Mouse (Mus musculus): ENCODE measurements at regions not wholly inside any gene's neighbourhood (a gene's known extent, or its start where the extent isn't known, plus 50 kb on each side); places are given as distances from the start of the nearest gene placed in this dataset.

DNA sequence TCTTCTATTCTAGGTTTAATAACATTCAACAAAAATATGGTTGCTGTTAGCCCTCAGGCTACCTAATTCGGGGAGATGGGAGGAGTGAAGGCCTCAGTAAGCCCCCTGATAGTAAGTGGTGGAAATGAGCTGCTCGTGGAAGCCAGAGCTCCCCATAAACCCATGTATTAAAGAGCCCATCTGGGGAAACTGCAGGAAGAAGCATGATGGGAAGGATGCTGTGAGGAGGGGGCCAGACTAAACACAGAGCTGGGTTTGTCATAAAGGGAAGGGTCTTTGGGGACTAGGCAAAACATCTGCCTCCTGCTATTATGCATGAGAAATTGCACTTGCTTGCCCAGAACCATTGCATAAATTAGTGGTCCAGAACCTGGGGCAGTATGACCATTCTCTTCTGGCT, 369.3 kb downstream of the Tns1 start:
- Histone ChIP-seq H3K27me3 (ENCODE audit: control insufficient read depth, insufficient read depth, low read length) (no peaks in the 10 kb centered on the region), H3K36me3 (ENCODE audit: control insufficient read depth, insufficient read depth, low read length) (no peaks in the 10 kb centered on the region), H3K27ac (ENCODE audit: low read depth, low read length) (no peak overlapping the region), H3K9ac (replicated peaks; ENCODE audit: low read depth, low read length) (no peak overlapping the region), H3K4me3 (ENCODE audit: low read depth, low read length) (no peak overlapping the region), H3K4me2 (ENCODE audit: low read depth, low read length) (no peak overlapping the region), H3K4me1 (ENCODE audit: control insufficient read depth, insufficient read depth, low read length) (no peaks in the 10 kb centered on the region), H3K9me3 (ENCODE audit: control insufficient read depth, low read length) (no peaks in the 10 kb centered on the region)
- ATAC-seq (ENCODE audit: low read depth) = peak; percentile 65
- 35% methylated on average over 2 of the region's 2 CpGs for WGBS

DNA sequence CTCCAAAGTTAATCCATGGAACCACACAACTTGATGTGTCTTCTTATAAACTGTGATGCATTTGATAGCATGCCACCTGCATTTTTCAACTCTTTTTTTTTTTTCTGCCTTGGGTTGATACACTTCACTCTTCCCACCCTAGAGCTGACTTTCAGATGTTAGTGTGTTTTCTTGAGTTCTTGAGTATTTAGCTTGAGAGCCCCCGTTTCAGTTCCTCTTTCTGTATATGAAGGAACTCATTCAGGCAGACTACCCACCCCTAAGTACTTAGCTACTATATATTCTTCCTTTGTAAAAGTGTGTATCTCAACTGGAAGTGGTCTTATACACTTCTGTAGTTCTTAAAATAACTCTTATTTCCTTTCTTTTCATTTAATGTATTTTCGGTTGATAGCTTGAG, 371.1 kb downstream of the Tns1 start:
- Histone ChIP-seq H3K36me3 (ENCODE audit: control insufficient read depth, insufficient read depth, low read length) (no peaks in the 10 kb centered on the region), H3K9ac (replicated peaks; ENCODE audit: low read depth, low read length) (no peak overlapping the region), H3K4me3 (ENCODE audit: low read depth, low read length) (no peak overlapping the region), H3K9me3 (ENCODE audit: control insufficient read depth, low read length) (no peaks in the 10 kb centered on the region), H3K27me3 (ENCODE audit: control insufficient read depth, insufficient read depth, low read length) (no peaks in the 10 kb centered on the region), H3K4me2 (ENCODE audit: low read depth, low read length) (no peak overlapping the region), H3K27ac (ENCODE audit: low read depth, low read length) (no peak overlapping the region), H3K4me1 (ENCODE audit: control insufficient read depth, insufficient read depth, low read length) (no peaks in the 10 kb centered on the region)
- ATAC-seq (ENCODE audit: low read depth) = no peak
- WGBS = 91% methylated on average over 2 of the region's 2 CpGs

DNA sequence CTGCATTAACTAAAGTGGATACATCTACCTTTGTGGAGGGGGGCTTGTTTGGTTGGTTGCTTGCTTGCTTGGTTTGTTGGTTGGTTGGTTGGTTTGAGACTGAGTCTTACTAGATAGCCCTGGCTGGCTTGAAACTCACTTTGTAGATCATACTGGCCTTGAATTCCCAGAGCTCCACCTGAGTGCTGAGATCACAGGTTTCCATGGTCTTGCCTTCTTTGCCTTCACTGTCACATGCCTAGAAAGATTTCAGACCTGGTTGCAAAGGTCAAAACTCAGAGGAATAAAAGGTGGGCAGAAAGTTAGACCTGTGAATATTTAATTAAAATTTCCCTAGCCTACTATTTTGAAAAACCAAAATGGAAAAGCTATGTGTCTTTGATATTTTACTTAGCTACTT, 375.5 kb downstream of the Tns1 start:
- Histone ChIP-seq H3K4me2 (ENCODE audit: low read depth, low read length) (no peak overlapping the region), H3K4me3 (ENCODE audit: low read depth, low read length) (no peak overlapping the region), H3K4me1 (ENCODE audit: control insufficient read depth, insufficient read depth, low read length) (peaks cover 2% of the 10 kb centered on the region; the same call in 1 of the 2 replicates), H3K9me3 (ENCODE audit: control insufficient read depth, low read length) (no peaks in the 10 kb centered on the region), H3K27ac (ENCODE audit: low read depth, low read length) (no peak overlapping the region), H3K27me3 (ENCODE audit: control insufficient read depth, insufficient read depth, low read length) (no peaks in the 10 kb centered on the region), H3K9ac (replicated peaks; ENCODE audit: low read depth, low read length) (no peak overlapping the region), H3K36me3 (ENCODE audit: control insufficient read depth, insufficient read depth, low read length) (no peaks in the 10 kb centered on the region)
- ATAC-seq (ENCODE audit: low read depth) = no peak

DNA sequence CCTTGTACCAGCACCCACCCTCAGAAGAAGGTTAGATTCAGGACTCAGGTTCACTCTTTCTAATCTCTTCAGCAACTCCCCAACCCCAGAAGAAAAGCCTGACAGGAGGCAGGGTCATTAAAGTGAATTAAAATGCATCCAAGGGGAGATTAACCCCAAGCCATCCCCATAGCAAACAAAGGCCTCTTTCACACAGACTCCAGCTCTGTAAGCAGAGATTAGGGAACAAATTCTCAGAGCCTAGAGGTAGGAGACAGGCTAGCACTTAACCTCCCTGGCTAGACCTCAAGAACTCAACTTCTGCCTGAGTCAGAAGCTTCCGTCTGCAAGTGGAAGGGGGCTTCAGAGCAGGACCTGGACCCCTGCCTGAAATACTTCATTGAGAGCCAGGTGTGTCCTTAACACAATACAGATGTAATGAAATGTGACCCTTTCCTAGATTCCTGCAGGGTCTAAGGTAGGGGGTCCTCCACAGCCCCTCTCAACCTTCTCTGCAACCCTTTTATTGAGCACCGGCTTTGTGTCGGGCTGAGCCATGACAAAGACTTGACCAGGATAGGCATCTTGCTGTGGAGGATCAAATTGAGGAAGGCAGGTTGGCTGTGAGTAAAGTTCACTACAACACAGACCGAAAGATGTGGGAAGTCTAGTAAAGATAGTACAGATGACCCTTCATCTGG, 379.6 kb downstream of the Tns1 start:
- no peak overlapping the region for H3K27ac ChIP-seq (ENCODE audit: low read depth, low read length)
- 53% methylated on average over 4 of the region's 4 CpGs for WGBS

DNA sequence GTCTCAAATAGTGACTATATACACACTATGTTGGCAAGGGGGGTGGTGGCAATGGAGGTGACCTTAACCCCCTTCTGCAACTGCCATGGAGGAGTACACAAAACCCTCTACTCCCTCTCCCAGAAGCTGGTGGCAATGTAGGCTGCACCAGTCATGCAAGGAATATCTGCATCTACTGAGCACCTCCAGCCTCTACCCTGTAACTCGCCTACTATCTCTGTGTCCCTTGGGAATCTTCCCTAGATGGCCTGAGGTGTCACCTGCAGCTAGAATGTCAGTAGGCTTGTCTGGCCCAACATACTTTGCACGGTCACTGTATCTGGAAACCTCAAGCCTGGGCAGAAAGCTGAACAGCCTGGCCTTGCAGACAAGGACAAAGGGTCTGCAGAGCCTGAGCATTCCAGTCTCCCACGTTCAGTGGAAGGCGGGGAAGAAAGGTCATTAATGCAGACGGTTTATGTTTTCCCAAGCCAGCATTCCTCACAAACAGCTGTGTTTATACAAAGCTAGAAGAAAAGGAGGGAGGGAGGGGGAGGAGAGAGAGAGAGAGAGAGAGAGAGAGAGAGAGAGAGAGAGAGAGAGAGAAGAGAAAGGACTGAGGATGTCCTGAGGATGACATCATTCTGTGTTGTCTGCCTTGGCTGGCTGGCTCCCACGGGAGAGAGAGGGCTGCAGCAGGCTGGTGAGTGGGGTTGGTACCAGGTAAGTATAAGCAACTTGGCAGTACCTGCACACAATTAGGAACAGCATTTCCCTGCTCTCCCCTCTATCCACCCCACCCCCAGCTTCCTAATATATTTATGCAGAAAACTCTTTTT, 380.3 kb downstream of the Tns1 start:
- H3K27me3 ChIP-seq (ENCODE audit: control insufficient read depth, insufficient read depth, low read length) = no peaks in the 10 kb centered on the region
- no peak overlapping the region for H3K4me2 ChIP-seq (ENCODE audit: low read depth, low read length)
- no peak overlapping the region for H3K4me3 ChIP-seq (ENCODE audit: low read depth, low read length)
- 22% methylated on average over 6 of the region's 6 CpGs for WGBS
- H3K36me3 ChIP-seq (ENCODE audit: control insufficient read depth, insufficient read depth, low read length) = no peaks in the 10 kb centered on the region
- peak overlapping the region; percentile 10; the same call in 1 of the 2 replicates for H3K27ac ChIP-seq (ENCODE audit: low read depth, low read length)
- H3K9ac ChIP-seq (replicated peaks; ENCODE audit: low read depth, low read length) = no peak overlapping the region
- H3K9me3 ChIP-seq (ENCODE audit: control insufficient read depth, low read length) = no peaks in the 10 kb centered on the region; the same call in 1 of the 2 replicates
- H3K4me1 ChIP-seq (ENCODE audit: control insufficient read depth, insufficient read depth, low read length) = peaks cover 4% of the 10 kb centered on the region; the same call in 1 of the 2 replicates
- ATAC-seq (ENCODE audit: low read depth) = peak; percentile 71; the same call in 1 of the 2 replicates

More for the DNA sequence above, 379.6 kb downstream of the Tns1 start:
- Histone ChIP-seq H3K9me3 (ENCODE audit: control insufficient read depth, low read length) (no peaks in the 10 kb centered on the region; the same call in 1 of the 2 replicates), H3K4me3 (ENCODE audit: low read depth, low read length) (no peak overlapping the region), H3K36me3 (ENCODE audit: control insufficient read depth, insufficient read depth, low read length) (no peaks in the 10 kb centered on the region), H3K4me2 (ENCODE audit: low read depth, low read length) (no peak overlapping the region), H3K9ac (replicated peaks; ENCODE audit: low read depth, low read length) (no peak overlapping the region), H3K4me1 (ENCODE audit: control insufficient read depth, insufficient read depth, low read length) (peaks cover 4% of the 10 kb centered on the region; the same call in 1 of the 2 replicates), H3K27me3 (ENCODE audit: control insufficient read depth, insufficient read depth, low read length) (no peaks in the 10 kb centered on the region)
- peak; percentile 9; the same call in 1 of the 2 replicates for ATAC-seq (ENCODE audit: low read depth)

DNA sequence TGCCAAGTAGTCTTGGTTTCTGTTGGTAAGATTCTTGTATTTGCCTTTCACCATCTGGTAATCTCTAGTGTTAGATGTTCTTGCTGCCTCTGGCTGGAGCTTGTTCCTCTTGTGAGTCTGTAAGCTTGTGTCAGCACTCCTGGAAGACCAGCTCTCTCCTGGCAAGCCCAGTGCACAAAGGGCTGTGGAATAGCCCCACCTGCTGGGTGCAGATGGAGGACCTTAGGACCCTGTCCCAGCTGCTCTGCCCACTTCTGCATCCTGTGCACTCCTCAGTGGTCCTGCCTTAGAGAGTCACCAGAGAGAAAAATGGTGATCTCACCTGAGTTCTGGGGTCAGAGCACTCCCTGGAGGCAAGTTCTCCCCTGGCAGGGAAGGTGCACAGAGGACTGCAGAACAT, 387.2 kb downstream of the Tns1 start:
- no peaks in the 10 kb centered on the region for H3K27me3 ChIP-seq (ENCODE audit: control insufficient read depth, insufficient read depth, low read length)
- H3K36me3 ChIP-seq (ENCODE audit: control insufficient read depth, insufficient read depth, low read length) = no peaks in the 10 kb centered on the region
- H3K9ac ChIP-seq (replicated peaks; ENCODE audit: low read depth, low read length) = no peak overlapping the region
- H3K9me3 ChIP-seq (ENCODE audit: control insufficient read depth, low read length) = no peaks in the 10 kb centered on the region; the same call in 1 of the 2 replicates
- no peaks in the 10 kb centered on the region for H3K4me1 ChIP-seq (ENCODE audit: control insufficient read depth, insufficient read depth, low read length)
- H3K27ac ChIP-seq (ENCODE audit: low read depth, low read length) = no peak overlapping the region
- H3K4me2 ChIP-seq (ENCODE audit: low read depth, low read length) = no peak overlapping the region
- H3K4me3 ChIP-seq (ENCODE audit: low read depth, low read length) = no peak overlapping the region
- no peak for ATAC-seq (ENCODE audit: low read depth)

DNA sequence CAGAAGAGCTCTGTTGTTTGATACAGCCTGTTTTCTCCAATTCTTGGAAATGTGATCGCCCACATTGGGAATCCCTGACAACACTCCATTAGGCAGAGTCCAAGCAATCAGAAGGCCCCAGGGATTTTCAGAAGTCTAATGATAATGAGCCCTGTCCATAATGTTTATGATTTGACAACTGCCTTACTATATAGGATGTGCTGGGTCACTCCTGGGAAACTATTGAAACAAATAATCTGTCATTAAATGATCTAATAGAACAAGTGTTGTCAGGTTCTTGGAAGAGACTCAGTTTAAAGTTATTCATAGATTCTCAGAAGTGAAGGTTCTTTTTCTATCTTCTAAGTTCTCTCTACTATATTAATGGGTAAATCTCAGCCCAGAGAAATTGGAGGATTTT, 395.9 kb downstream of the Tns1 start:
- WGBS = 88% methylated on average over 1 of the region's 1 CpGs
- no peak for ATAC-seq (ENCODE audit: low read depth)
- Histone ChIP-seq H3K4me3 (ENCODE audit: low read depth, low read length) (no peak overlapping the region), H3K4me2 (ENCODE audit: low read depth, low read length) (no peak overlapping the region), H3K27me3 (ENCODE audit: control insufficient read depth, insufficient read depth, low read length) (no peaks in the 10 kb centered on the region), H3K9ac (replicated peaks; ENCODE audit: low read depth, low read length) (no peak overlapping the region), H3K27ac (ENCODE audit: low read depth, low read length) (no peak overlapping the region), H3K9me3 (ENCODE audit: control insufficient read depth, low read length) (no peaks in the 10 kb centered on the region), H3K36me3 (ENCODE audit: control insufficient read depth, insufficient read depth, low read length) (no peaks in the 10 kb centered on the region), H3K4me1 (ENCODE audit: control insufficient read depth, insufficient read depth, low read length) (no peaks in the 10 kb centered on the region)

DNA sequence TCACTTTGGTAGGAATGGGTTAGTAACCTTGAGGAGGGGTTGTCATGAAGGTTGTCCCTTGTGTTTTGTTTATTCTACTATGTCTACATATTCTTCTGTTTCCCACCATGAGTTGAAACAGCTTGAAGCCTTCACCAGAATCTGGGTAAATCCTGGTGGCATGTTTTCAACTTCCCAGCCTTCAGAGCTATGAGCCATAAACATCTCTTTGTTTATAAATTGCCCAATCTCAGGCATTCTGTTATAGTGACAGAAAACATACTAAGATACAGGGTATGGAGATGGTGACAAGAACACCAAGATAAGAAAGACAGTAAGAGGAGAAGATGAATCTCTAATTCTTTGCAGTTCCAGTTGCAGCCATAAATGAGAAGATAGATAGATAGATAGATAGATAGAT, 396.5 kb downstream of the Tns1 start:
- no peaks in the 10 kb centered on the region for H3K36me3 ChIP-seq (ENCODE audit: control insufficient read depth, insufficient read depth, low read length)
- no peaks in the 10 kb centered on the region for H3K27me3 ChIP-seq (ENCODE audit: control insufficient read depth, insufficient read depth, low read length)
- no peak for ATAC-seq (ENCODE audit: low read depth)
- H3K4me3 ChIP-seq (ENCODE audit: low read depth, low read length) = no peak overlapping the region
- no peaks in the 10 kb centered on the region for H3K9me3 ChIP-seq (ENCODE audit: control insufficient read depth, low read length)
- H3K4me2 ChIP-seq (ENCODE audit: low read depth, low read length) = no peak overlapping the region
- H3K27ac ChIP-seq (ENCODE audit: low read depth, low read length) = no peak overlapping the region
- H3K9ac ChIP-seq (replicated peaks; ENCODE audit: low read depth, low read length) = no peak overlapping the region
- H3K4me1 ChIP-seq (ENCODE audit: control insufficient read depth, insufficient read depth, low read length) = no peaks in the 10 kb centered on the region

DNA sequence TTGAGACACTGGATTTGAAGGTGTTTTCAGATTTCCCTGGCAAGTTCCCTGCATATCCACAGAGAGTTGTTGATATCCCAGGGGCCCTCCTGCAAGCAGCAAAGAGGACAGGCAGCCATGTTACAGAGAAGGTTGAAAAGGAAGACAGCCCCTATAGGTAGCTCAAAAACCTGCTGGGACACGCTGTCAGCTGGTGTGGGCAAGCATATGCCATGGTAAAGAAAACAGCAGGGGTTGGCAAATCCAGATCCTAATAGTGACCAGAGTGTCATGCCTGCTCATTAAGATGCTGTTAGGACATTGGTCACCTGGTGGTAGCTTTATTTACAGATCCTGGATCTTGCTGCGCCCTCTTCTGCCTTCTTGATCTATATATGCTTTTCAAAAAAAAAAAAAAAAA, 397.6 kb downstream of the Tns1 start:
- Histone ChIP-seq H3K4me2 (ENCODE audit: low read depth, low read length) (no peak overlapping the region), H3K9ac (replicated peaks; ENCODE audit: low read depth, low read length) (no peak overlapping the region), H3K9me3 (ENCODE audit: control insufficient read depth, low read length) (no peaks in the 10 kb centered on the region), H3K27me3 (ENCODE audit: control insufficient read depth, insufficient read depth, low read length) (no peaks in the 10 kb centered on the region), H3K27ac (ENCODE audit: low read depth, low read length) (no peak overlapping the region), H3K4me3 (ENCODE audit: low read depth, low read length) (no peak overlapping the region), H3K4me1 (ENCODE audit: control insufficient read depth, insufficient read depth, low read length) (no peaks in the 10 kb centered on the region), H3K36me3 (ENCODE audit: control insufficient read depth, insufficient read depth, low read length) (no peaks in the 10 kb centered on the region)
- 93% methylated on average over 2 of the region's 2 CpGs for WGBS
- ATAC-seq (ENCODE audit: low read depth) = no peak

Measured in neural tube, embryonic 14.5 days (tissue).